Mouse (Mus musculus): ENCODE results near the gene Wdr26. TPM values are rescaled to one million over a fixed set of nuclear protein-coding genes. Genes with fewer than 3 reads are reported as not detected.
A peak's percentile ranks its signal among the peaks of the same experiment; 100 is the strongest.

The Wdr26 gene
- total RNA-seq, 1 experiment: 59.9 TPM

GRCm38 (mm10) chr1:181259056-181259455 lies 47.3 kb upstream of the Wdr26 start:
- no peaks in the 10 kb centered on the region for H3K36me3 ChIP-seq (ENCODE audit: control insufficient read depth, insufficient read depth, low read length, poor library complexity, severe bottlenecking)
- in situ Hi-C loops (cut with MboI; ENCODE audit: low sequenced_read_pairs in 2 of 2, unreplicated experiment in 2 of 2): no loop called here
- H3K4me3 ChIP-seq (ENCODE audit: insufficient read depth in 1 of 2, low read depth in 1 of 2, low read length in 2 of 2, poor library complexity in 1 of 2, severe bottlenecking in 1 of 2): no peak overlapping the region
- H3K4me1 ChIP-seq (ENCODE audit: control insufficient read depth in 2 of 2, insufficient read depth in 2 of 2, low read length in 2 of 2, poor library complexity in 1 of 2): peaks cover 0 to 27% of the 10 kb centered on the region in 2 experiments; a peak in 3 of 4 replicates
- no peak for DNase-seq (ENCODE audit: low read depth, low spot score)
- no peak overlapping the region for H3K27ac ChIP-seq (ENCODE audit: insufficient read depth, low read depth, low read length, poor library complexity, severe bottlenecking)
- no peak overlapping the region for H3K9ac ChIP-seq (ENCODE audit: insufficient read depth, low read depth, low read length, poor library complexity, severe bottlenecking)
- no peak for TF ChIP-seq HCFC1 (IDR thresholded peaks at IDR 0.05; ENCODE audit: borderline replicate concordance, insufficient read depth, low read length)
- no peak for TF ChIP-seq ZC3H11A (IDR thresholded peaks at IDR 0.05; ENCODE audit: borderline replicate concordance, low read depth, low read length)
- no peak for TF ChIP-seq ZNF384 (IDR thresholded peaks at IDR 0.05; ENCODE audit: low read depth, low read length)
- no peak for TF ChIP-seq MAFK (IDR thresholded peaks at IDR 0.05; ENCODE audit: insufficient read depth, low read depth, low read length)
- no peak for TF ChIP-seq CHD2 (IDR thresholded peaks at IDR 0.05; ENCODE audit: low read depth, low read length)
- 0 out of 2 replicates have a peak, but pooled peaks cover 6% of the 10 kb centered on the region for H3K9me3 ChIP-seq (ENCODE audit: control insufficient read depth, insufficient read depth, low read depth, low read length)

- Histone ChIP-seq H3K4me3 (ENCODE audit: insufficient read depth in 1 of 2, low read depth in 1 of 2, low read length in 2 of 2, poor library complexity in 1 of 2, severe bottlenecking in 1 of 2) (no peak overlapping the region), H3K9ac (ENCODE audit: insufficient read depth, low read depth, low read length, poor library complexity, severe bottlenecking) (no peak overlapping the region), H3K4me1 (ENCODE audit: control insufficient read depth in 2 of 2, insufficient read depth in 2 of 2, low read length in 2 of 2, poor library complexity in 1 of 2) (peaks cover 0 to 27% of the 10 kb centered on the region in 2 experiments; a peak in 3 of 4 replicates), H3K9me3 (ENCODE audit: control insufficient read depth, insufficient read depth, low read depth, low read length) (0 out of 2 replicates have a peak, but pooled peaks cover 6% of the 10 kb centered on the region), H3K36me3 (ENCODE audit: control insufficient read depth, insufficient read depth, low read length, poor library complexity, severe bottlenecking) (no peaks in the 10 kb centered on the region), H3K27ac (ENCODE audit: insufficient read depth, low read depth, low read length, poor library complexity, severe bottlenecking) (no peak overlapping the region)
- TF ChIP-seq ZC3H11A (IDR thresholded peaks at IDR 0.05; ENCODE audit: borderline replicate concordance, low read depth, low read length) (no peak), MAFK (IDR thresholded peaks at IDR 0.05; ENCODE audit: insufficient read depth, low read depth, low read length) (no peak), ZNF384 (IDR thresholded peaks at IDR 0.05; ENCODE audit: low read depth, low read length) (no peak), CHD2 (IDR thresholded peaks at IDR 0.05; ENCODE audit: low read depth, low read length) (no peak), HCFC1 (IDR thresholded peaks at IDR 0.05; ENCODE audit: borderline replicate concordance, insufficient read depth, low read length) (no peak)
- DNase-seq (ENCODE audit: low read depth, low spot score): no peak
- in situ Hi-C loops (cut with MboI; ENCODE audit: low sequenced_read_pairs in 2 of 2, unreplicated experiment in 2 of 2): no loop called here
These were observed 46.8 kb upstream of the Wdr26 start for GRCm38 (mm10) chr1:181258616-181259015.

GRCm38 (mm10) chr1:181257585-181258555 lies 46.1 kb upstream of the Wdr26 start:
- Histone ChIP-seq H3K36me3 (ENCODE audit: control insufficient read depth, insufficient read depth, low read length, poor library complexity, severe bottlenecking) (no peaks in the 10 kb centered on the region), H3K4me1 (ENCODE audit: control insufficient read depth in 2 of 2, insufficient read depth in 2 of 2, low read length in 2 of 2, poor library complexity in 1 of 2) (peaks cover 0 to 27% of the 10 kb centered on the region in 2 experiments; a peak in 3 of 4 replicates), H3K9me3 (ENCODE audit: control insufficient read depth, insufficient read depth, low read depth, low read length) (0 out of 2 replicates have a peak, but pooled peaks cover 3% of the 10 kb centered on the region), H3K4me3 (ENCODE audit: insufficient read depth in 1 of 2, low read depth in 1 of 2, low read length in 2 of 2, poor library complexity in 1 of 2, severe bottlenecking in 1 of 2) (peak overlapping the region; percentile 16 to 69; a peak in 1 of 4 replicates), H3K9ac (ENCODE audit: insufficient read depth, low read depth, low read length, poor library complexity, severe bottlenecking) (peak overlapping the region; percentile 28; the same call in 1 of the 2 replicates), H3K27ac (ENCODE audit: insufficient read depth, low read depth, low read length, poor library complexity, severe bottlenecking) (no peak overlapping the region)
- DNase-seq (ENCODE audit: low read depth, low spot score): no peak
- TF ChIP-seq CHD2 (IDR thresholded peaks at IDR 0.05; ENCODE audit: low read depth, low read length) (no peak), MAFK (IDR thresholded peaks at IDR 0.05; ENCODE audit: insufficient read depth, low read depth, low read length) (no peak), HCFC1 (IDR thresholded peaks at IDR 0.05; ENCODE audit: borderline replicate concordance, insufficient read depth, low read length) (no peak), ZC3H11A (IDR thresholded peaks at IDR 0.05; ENCODE audit: borderline replicate concordance, low read depth, low read length) (no peak), ZNF384 (IDR thresholded peaks at IDR 0.05; ENCODE audit: low read depth, low read length) (no peak)
- in situ Hi-C loops (cut with MboI; ENCODE audit: low sequenced_read_pairs in 2 of 2, unreplicated experiment in 2 of 2): no loop called here

- in situ Hi-C loops (cut with MboI; ENCODE audit: low sequenced_read_pairs in 2 of 2, unreplicated experiment in 2 of 2): no loop called here
- DNase-seq (ENCODE audit: low read depth, low spot score): no peak
- Histone ChIP-seq H3K4me1 (ENCODE audit: control insufficient read depth in 2 of 2, insufficient read depth in 2 of 2, low read length in 2 of 2, poor library complexity in 1 of 2) (peaks cover 0 to 27% of the 10 kb centered on the region in 2 experiments; a peak in 3 of 4 replicates), H3K4me3 (ENCODE audit: insufficient read depth in 1 of 2, low read depth in 1 of 2, low read length in 2 of 2, poor library complexity in 1 of 2, severe bottlenecking in 1 of 2) (peak overlapping the region; percentile 46 to 69), H3K36me3 (ENCODE audit: control insufficient read depth, insufficient read depth, low read length, poor library complexity, severe bottlenecking) (no peaks in the 10 kb centered on the region), H3K27ac (ENCODE audit: insufficient read depth, low read depth, low read length, poor library complexity, severe bottlenecking) (0 out of 2 replicates have a peak overlapping the region, but pooled peaks have one; percentile 22), H3K9ac (ENCODE audit: insufficient read depth, low read depth, low read length, poor library complexity, severe bottlenecking) (peak overlapping the region; percentile 27), H3K9me3 (ENCODE audit: control insufficient read depth, insufficient read depth, low read depth, low read length) (no peaks in the 10 kb centered on the region)
- TF ChIP-seq MAFK (IDR thresholded peaks at IDR 0.05; ENCODE audit: insufficient read depth, low read depth, low read length): no peak
- TF ChIP-seq HCFC1 (IDR thresholded peaks at IDR 0.05; ENCODE audit: borderline replicate concordance, insufficient read depth, low read length): no peak
- TF ChIP-seq CHD2 (IDR thresholded peaks at IDR 0.05; ENCODE audit: low read depth, low read length): no peak
- no peak for TF ChIP-seq ZNF384 (IDR thresholded peaks at IDR 0.05; ENCODE audit: low read depth, low read length)
These were observed 45.1 kb upstream of the Wdr26 start for GRCm38 (mm10) chr1:181256689-181257584.
